ENCODE assay signal across 16 mouse cellular contexts in genomic region chr14:19760721-19761120, GRCm38 (mm10). TPM values are rescaled to one million over a fixed set of nuclear protein-coding genes. Genes with fewer than 3 reads are reported as not detected.
A peak's percentile ranks its signal among the peaks of the same experiment; 100 is the strongest.
DNase-seq lines count a peak whose midpoint lies in the region; ATAC-seq and TF ChIP-seq lines count a peak whose summit lies in the region.
"Had no signal": no experiment of that assay in that cellular context is flagged by ENCODE, and none has a peak within 500 bp of the region (broad histone marks: within the 10 kb centered on the region; RNA-seq: fewer than 3 reads in every experiment).

No protein-coding gene starts in this region.

- no peak overlapping the region for H3K27ac ChIP-seq in midbrain, embryonic 11.5 days (ENCODE audit: low read depth, low read length)
- H3K27ac ChIP-seq in midbrain, postnatal 0 days (ENCODE audit: low read depth, low read length): no peak overlapping the region
- peak overlapping the region; percentile 97 for H3K27ac ChIP-seq in heart, embryonic 12.5 days (ENCODE audit: poor library complexity, severe bottlenecking)
- H3K27ac ChIP-seq in liver, postnatal 0 days (ENCODE audit: low read depth): no peak overlapping the region
- H3K27ac ChIP-seq: embryonic facial prominence, embryonic 12.5 days; limb, embryonic 10.5 days had no signal

- no peak for TF ChIP-seq EP300 in liver, postnatal 0 days (IDR thresholded peaks at IDR 0.05; ENCODE audit: low read depth)

- H3K9ac ChIP-seq in midbrain, embryonic 11.5 days (ENCODE audit: low read length): no peak overlapping the region
- H3K9ac ChIP-seq in midbrain, postnatal 0 days (replicated peaks; ENCODE audit: low read length, poor library complexity, severe bottlenecking): no peak overlapping the region
- H3K9ac ChIP-seq in heart, embryonic 12.5 days: no peak overlapping the region
- H3K9ac ChIP-seq in liver, postnatal 0 days (replicated peaks): no peak overlapping the region
- H3K9ac ChIP-seq: embryonic facial prominence, embryonic 12.5 days had no signal

- TF ChIP-seq CTCF in midbrain, postnatal 0 days (IDR thresholded peaks at IDR 0.05): no peak
- TF ChIP-seq CTCF in liver, postnatal 0 days (IDR thresholded peaks at IDR 0.05; ENCODE audit: low read depth): no peak

- DNase-seq in heart, adult 11 months: peak; percentile 95
- no peak for DNase-seq in heart, adult 8-10 months (ENCODE audit: low spot score)
- no peak for DNase-seq in midbrain, embryonic 11.5 days (ENCODE audit: low spot score, missing footprints)
- no peak for DNase-seq in midbrain, postnatal 0 days (ENCODE audit: low spot score)
- peak; percentile 37 for DNase-seq in liver, postnatal 0 days
- DNase-seq: cerebellum, adult 9-11 months; kidney, adult 9 months; lung, postnatal 36 days; retina, postnatal 1 day; thymus, postnatal 14 days had no signal

- WGBS in midbrain, embryonic 11.5 days: 14% methylated on average over 7 of the region's 7 CpGs
- WGBS in midbrain, postnatal 0 days: 23% methylated on average over 7 of the region's 7 CpGs
- 16% methylated on average over 7 of the region's 7 CpGs for WGBS in heart, embryonic 12.5 days
- WGBS in liver, postnatal 0 days (ENCODE audit: insufficient replicate concordance): 64% methylated on average over 7 of the region's 7 CpGs

- no peaks in the 10 kb centered on the region for H3K36me3 ChIP-seq in midbrain, embryonic 11.5 days (ENCODE audit: control insufficient read depth, insufficient read depth, low read length)
- no peaks in the 10 kb centered on the region for H3K36me3 ChIP-seq in midbrain, postnatal 0 days (ENCODE audit: insufficient read depth, low read length)
- H3K36me3 ChIP-seq in heart, embryonic 12.5 days: peaks cover 32% of the 10 kb centered on the region
- no peaks in the 10 kb centered on the region for H3K36me3 ChIP-seq in liver, postnatal 0 days (replicated peaks; ENCODE audit: insufficient read depth, low read length)

- peaks cover 9% of the 10 kb centered on the region for H3K4me1 ChIP-seq in midbrain, embryonic 11.5 days (ENCODE audit: control insufficient read depth, insufficient read depth, low read length)
- H3K4me1 ChIP-seq in midbrain, postnatal 0 days (ENCODE audit: insufficient read depth, low read length): 0 out of 2 replicates have a peak, but pooled peaks cover 1% of the 10 kb centered on the region
- H3K4me1 ChIP-seq in heart, embryonic 12.5 days (replicated peaks): peaks cover 67% of the 10 kb centered on the region
- peaks cover 6% of the 10 kb centered on the region; the same call in 1 of the 2 replicates for H3K4me1 ChIP-seq in liver, postnatal 0 days (ENCODE audit: insufficient read depth)

- no peaks in the 10 kb centered on the region for H3K27me3 ChIP-seq in midbrain, embryonic 11.5 days (ENCODE audit: control insufficient read depth, insufficient read depth, low read length)
- H3K27me3 ChIP-seq in midbrain, postnatal 0 days (ENCODE audit: insufficient read depth, low read length): no peaks in the 10 kb centered on the region; the same call in 1 of the 2 replicates
- H3K27me3 ChIP-seq in heart, embryonic 12.5 days (replicated peaks): no peaks in the 10 kb centered on the region
- H3K27me3 ChIP-seq in liver, postnatal 0 days (ENCODE audit: insufficient read depth, low read length): no peaks in the 10 kb centered on the region
- H3K27me3 ChIP-seq: embryonic facial prominence, embryonic 12.5 days; Patski had no signal

- H3K9me3 ChIP-seq in midbrain, embryonic 11.5 days (ENCODE audit: control insufficient read depth, low read length): no peaks in the 10 kb centered on the region
- no peaks in the 10 kb centered on the region for H3K9me3 ChIP-seq in midbrain, postnatal 0 days (ENCODE audit: low read length)
- H3K9me3 ChIP-seq in heart, embryonic 12.5 days (replicated peaks): no peaks in the 10 kb centered on the region
- no peaks in the 10 kb centered on the region for H3K9me3 ChIP-seq in liver, postnatal 0 days (ENCODE audit: low read length)
- H3K9me3 ChIP-seq: embryonic facial prominence, embryonic 12.5 days; limb, embryonic 10.5 days had no signal

- peak; percentile 67; the same call in 1 of the 2 replicates for ATAC-seq in midbrain, embryonic 11.5 days (ENCODE audit: low FRiP score)
- ATAC-seq in midbrain, postnatal 0 days (ENCODE audit: low FRiP score): no peak
- ATAC-seq in heart, embryonic 12.5 days (ENCODE audit: insufficient number of reproducible peaks, low FRiP score): no peak
- no peak for ATAC-seq in liver, postnatal 0 days
- no peak for ATAC-seq in megakaryocyte, adult 5-6 weeks (ENCODE audit: poor library complexity, severe bottlenecking)
- ATAC-seq: inflammation-experienced regulatory T-cells, adult 6 months; Patski had no signal

- H3K4me3 ChIP-seq in midbrain, embryonic 11.5 days (ENCODE audit: low read depth, low read length): no peak overlapping the region
- no peak overlapping the region for H3K4me3 ChIP-seq in midbrain, postnatal 0 days (ENCODE audit: low read depth, low read length)
- no peak overlapping the region for H3K4me3 ChIP-seq in heart, embryonic 12.5 days
- H3K4me3 ChIP-seq in liver, postnatal 0 days (ENCODE audit: low read depth, low read length): no peak overlapping the region
- H3K4me3 ChIP-seq: embryonic facial prominence, embryonic 12.5 days; limb, embryonic 10.5 days had no signal

- no peak overlapping the region for H3K4me2 ChIP-seq in midbrain, embryonic 11.5 days
- no peak overlapping the region for H3K4me2 ChIP-seq in midbrain, postnatal 0 days (ENCODE audit: low read depth, low read length, poor library complexity, severe bottlenecking)
- peak overlapping the region; percentile 24 for H3K4me2 ChIP-seq in heart, embryonic 12.5 days
- no peak overlapping the region for H3K4me2 ChIP-seq in liver, postnatal 0 days (ENCODE audit: low read depth, low read length)
- H3K4me2 ChIP-seq: embryonic facial prominence, embryonic 12.5 days had no signal

RNA-seq across cellular contexts. Expression of gene Nid2, which starts 9.7 kb away (rescaled TPM):
- 10 to 100 TPM; 17.5 to 19.7 (median 18.4) TPM for total RNA-seq in heart, adult 8-10 months (2022)
- 30.0 and 32.2 TPM in 2 replicates for polyA plus RNA-seq in midbrain, embryonic 11.5 days (2014; fragmentation: Nextera tagmentation; extraction: Ambion mirVana)
- 35.2 and 39.0 TPM in 2 replicates for total RNA-seq in midbrain, postnatal 0 days (2014; rRNA removed)
- polyA plus RNA-seq in midbrain, postnatal 0 days (2015; fragmentation: Nextera tagmentation; extraction: Ambion mirVana): 18.6 and 21.3 TPM in 2 replicates
- 204 and 208 TPM in 2 replicates for polyA plus RNA-seq in heart, embryonic 12.5 days (2016; fragmentation: Nextera tagmentation; extraction: Ambion mirVana)
- polyA plus RNA-seq in liver, postnatal 0 days (2015; fragmentation: Nextera tagmentation; extraction: Ambion mirVana): 4.9 and 5.9 TPM in 2 replicates
- 0.27 and 0.34 TPM in 2 replicates for total RNA-seq in megakaryocyte, adult 5-6 weeks (2015)
- 0.45 and 2.2 TPM in 2 replicates for total RNA-seq in megakaryocyte, adult 5-6 weeks (2017)

Comparison
In these comparisons a context has a peak if more than half of its experiments do, and no peak if none do; other contexts are left out.
1. DNase-seq: peak in heart, adult 11 months (single experiment) and liver, postnatal 0 days (single experiment); none in heart, adult 8-10 months (single experiment), midbrain, embryonic 11.5 days (single experiment) and midbrain, postnatal 0 days (single experiment).